Mouse (Mus musculus) megakaryocyte progenitor cell, adult 5-6 weeks (primary cell): Measurements from ENCODE around the gene Cblc. TPM values are rescaled to one million over a fixed set of nuclear protein-coding genes. Genes with fewer than 3 reads are reported as not detected.

Experiments used
- ATAC-seq: replicated peaks from 2 replicates; pipeline ENCODE4 v1.8.0; 2016; ENCODE audit warnings: mild to moderate bottlenecking, moderate TSS enrichment, inconsistent platforms; ENCODE audit not compliant: poor library complexity
- total RNA-seq, 2 experiments: library from RNA; stranded (forward) in 1 of 2; stranded (reverse) in 1 of 2; fragments of 157-497, 149-512 nt in 1 of 2; fragments of 200-1000 nt in 1 of 2; gene quantifications; 2 replicates each; pipeline versions ENCODE4 v1.2.3 to v1.2.4; 2015 to 2017

Cblc gene
- not detected in 2 replicates for total RNA-seq (2015)
- total RNA-seq (2017): not detected in 2 replicates

DNA sequence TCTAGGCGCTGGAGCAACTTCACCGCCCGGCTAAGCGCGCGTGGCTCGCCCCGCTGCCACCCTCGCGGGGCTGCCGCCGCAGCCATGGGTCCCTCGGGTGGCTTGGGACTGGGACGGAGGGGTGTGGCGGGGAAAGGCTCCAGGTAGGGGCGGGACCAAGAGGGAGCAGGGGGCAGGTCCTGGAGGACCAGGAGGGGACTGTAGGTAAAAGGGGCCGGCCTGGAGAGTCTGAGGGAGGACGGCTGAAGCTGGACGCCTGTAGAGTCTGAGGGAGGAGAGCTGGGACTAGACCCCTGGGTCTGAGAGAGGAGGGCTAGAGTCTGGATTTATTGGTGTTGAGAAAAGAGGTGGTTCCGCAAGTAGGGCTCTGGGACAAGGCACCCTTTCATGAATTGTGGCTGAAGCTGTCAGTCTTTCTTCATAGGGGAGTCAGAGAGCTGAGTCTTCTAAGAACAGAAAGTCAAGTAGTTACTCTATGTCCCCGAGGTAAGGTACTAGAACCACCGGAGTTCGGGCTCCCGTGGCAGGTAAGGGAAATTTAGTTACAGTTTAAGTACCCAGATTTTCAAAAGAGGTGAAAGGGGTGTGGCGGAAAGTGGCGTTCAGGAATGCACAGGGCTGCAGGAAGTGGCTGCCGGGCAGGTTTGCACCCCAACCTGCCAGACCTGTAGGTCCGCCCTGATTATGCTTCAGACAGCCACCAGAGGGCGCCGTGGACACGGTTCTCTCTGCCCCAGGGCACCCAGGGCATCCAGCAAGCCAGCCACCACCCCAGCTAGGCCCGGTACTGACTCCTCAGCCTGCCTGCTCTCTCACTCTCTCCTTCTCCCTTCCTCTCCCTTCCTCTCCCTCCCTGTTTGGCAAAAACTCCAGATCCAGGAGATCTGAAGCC lies at the start of gene Cblc:
TSS of gene Cblc (minus strand) at position 113 of the 892 bp plus-strand sequence.
- ATAC-seq: peak; percentile 96

DNA sequence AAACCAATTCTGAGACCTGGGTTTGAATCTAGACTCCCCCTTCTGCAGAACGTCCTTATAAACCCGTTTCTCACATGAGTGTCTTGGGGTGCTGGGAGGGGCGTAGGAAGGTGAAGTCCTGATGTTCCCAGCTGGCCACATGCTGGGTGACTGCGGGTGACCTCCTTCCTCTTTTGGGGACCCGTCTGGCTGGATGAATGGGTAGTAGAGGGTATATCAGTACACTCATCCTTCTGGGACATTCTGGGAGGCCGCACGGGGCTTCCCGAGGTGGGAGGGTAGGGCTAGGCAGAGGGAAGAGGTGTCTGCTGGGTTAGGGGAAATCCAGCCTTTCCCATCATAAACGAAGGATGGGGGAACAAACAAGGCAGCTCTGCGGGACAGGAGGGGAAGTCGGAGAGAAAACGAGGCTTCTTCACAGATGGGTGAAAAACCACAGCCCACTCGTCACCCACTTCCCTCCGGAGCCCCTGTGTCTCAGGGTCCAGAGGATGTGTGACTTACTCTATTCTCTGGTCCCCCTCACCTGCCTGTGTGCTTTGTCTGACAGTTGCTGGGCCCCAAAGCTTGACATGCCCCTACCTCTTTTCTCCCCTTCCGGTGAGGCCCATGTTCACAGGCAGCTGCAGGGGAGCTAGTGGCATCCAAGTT lies 48.0 kb upstream of the Cblc start:
- ATAC-seq: peak; percentile 65

- peak; percentile 66 for ATAC-seq
Measured at GRCm38 (mm10) chr7:19843561-19843960, 47.0 kb upstream of the Cblc start.

DNA sequence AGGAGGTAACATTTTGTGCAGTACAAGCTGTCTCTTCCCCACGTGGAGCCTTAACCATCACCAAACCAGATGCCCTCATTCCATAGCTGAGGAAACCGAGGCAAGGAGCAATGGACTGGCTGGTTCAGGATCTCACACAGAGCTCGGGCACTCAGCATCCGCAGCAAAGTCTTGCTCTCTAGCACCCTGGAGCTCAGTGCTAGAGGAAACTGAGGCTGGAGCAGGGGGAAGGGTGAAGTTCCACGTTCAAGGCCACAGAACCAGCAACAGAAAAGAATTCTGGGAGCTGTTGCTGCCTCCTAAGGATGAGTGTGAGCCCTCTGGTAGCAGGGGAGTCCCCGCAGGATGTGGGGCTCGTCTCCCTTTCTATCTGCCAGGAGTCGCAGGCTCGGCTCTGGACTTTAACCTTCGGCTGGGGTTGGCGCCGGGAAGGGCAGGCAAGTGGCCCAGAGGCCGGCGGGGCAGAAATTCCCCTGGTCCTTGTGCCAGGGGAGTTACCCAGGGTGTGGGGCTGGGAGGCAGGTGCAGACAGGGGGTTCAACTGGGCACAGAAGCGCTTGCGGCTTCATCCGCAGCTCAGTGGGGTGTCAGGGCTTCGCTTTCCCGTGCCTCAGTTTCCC lies 46.4 kb upstream of the Cblc start:
- ATAC-seq: no peak

- ATAC-seq: no peak
Measured at GRCm38 (mm10) chr7:19841686-19842413, 45.2 kb upstream of the Cblc start.

GRCm38 (mm10) chr7:19840936-19841335 lies 44.3 kb upstream of the Cblc start:
- ATAC-seq: no peak

- ATAC-seq: no peak
Measured at GRCm38 (mm10) chr7:19840371-19840770, 43.8 kb upstream of the Cblc start.

GRCm38 (mm10) chr7:19836843-19837242 lies 40.2 kb upstream of the Cblc start:
- no peak for ATAC-seq

DNA sequence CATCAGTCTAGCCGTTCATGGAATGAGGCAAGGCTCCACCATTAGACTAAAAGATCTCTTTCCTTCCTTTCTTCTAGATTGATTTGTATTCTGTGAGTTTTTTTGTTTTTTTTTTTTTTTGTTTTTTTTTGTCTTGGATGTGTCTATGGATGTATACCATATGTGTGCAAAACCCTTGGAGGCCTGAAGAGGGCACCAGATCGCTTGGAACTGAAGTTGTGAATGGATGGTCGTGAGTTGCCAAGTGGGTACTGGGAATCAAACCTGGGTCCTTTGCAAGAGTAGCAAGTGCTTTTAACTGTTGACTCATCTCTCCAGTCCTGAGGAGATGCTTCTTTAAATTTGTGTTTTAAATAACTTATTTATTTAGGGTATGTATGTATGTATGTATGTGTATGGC lies 37.4 kb upstream of the Cblc start:
- no peak for ATAC-seq

GRCm38 (mm10) chr7:19831837-19832236 lies 35.2 kb upstream of the Cblc start:
- ATAC-seq: peak; percentile 38

- ATAC-seq: peak; percentile 94
Measured at GRCm38 (mm10) chr7:19830682-19831156, 34.1 kb upstream of the Cblc start.

- ATAC-seq: no peak
Measured at GRCm38 (mm10) chr7:19829694-19830093, 33.1 kb upstream of the Cblc start.

GRCm38 (mm10) chr7:19826756-19827155 lies 30.1 kb upstream of the Cblc start:
- no peak for ATAC-seq

DNA sequence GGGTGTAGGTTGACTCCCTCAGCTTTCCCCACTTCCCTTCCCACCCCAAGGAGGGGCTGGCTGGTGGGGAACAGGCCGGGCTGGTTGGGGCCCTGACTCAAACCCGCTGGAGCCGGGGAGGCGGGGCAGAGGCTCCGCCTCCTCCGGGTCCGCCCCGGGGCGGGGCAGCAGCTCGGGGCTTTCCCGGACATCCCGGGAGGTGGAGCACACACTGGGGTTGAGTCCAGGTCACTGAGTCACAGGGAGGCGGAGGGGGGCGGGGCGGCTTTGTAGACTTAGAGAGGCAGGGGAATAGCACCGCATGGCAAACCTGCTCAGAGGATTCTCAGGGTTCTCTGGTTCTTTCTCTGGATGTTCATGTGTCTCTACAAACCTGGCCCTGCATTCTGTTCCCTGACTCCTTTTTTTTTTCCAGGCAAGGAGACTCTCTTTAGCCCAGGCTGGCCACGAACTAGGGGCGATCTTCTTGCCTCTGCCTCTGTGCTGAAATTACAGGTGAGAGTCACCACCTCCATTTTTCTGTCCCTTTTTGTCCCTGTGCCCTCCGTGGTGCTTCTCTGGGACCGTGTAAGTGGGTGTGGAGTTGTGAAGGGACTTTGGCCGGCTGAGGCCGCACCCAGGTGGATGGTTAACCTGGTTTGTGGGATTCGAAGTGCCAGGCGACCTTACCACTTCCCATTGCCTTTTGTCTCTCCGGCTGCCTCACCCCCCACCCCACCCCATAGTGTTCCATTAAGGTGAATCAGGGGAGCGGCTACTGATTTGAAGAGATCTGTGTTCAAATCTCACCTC lies 27.8 kb upstream of the Cblc start:
- peak; percentile 77 for ATAC-seq

DNA sequence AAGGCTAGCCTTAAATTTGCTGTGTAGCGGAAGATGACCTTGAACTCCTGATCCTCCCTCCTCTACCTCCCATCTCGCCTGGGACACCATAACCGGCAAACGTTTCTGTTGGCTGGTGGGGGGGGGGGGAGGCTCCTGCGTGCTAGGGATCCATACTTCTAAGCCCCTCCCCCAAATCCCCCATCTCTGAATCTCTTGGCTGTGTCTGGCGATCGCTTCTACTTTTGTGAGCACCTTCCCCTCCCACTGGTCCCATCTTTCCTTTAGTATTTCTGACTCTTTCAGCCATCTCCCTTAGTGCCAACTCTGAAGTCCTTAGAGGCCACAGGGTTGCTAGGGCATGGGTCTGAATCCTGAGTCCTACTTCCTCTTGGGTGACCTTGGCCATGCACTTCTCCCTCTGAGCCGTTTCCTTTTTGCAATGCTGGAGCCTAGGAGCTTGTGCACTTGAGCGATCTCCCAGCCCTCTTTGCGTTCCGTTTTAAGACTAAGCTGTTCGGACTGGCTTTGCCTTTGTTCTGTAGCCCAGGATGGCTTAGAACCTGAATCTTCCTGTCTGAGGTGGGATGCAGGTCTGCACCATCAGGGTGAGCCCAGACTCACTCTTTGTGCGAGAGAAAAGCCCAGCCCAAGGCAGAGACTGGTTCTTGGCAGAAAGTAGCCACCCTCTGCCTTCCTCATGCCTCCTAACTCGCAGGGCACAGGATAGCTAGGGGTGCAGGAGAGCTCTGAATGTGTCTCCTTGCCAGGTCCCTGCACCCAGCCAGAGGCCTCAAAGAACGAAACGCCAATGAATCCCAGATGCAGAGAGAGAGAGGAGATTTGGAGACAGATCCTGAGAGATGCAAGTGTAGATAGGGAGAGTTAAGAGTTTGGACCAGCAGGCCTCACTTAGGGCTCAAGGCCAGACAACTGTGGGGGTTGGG lies 26.9 kb upstream of the Cblc start:
- ATAC-seq: peak; percentile 62

GRCm38 (mm10) chr7:19822604-19823058 lies 26.0 kb upstream of the Cblc start, which contains the start of gene Bcl3:
Gene Bcl3 (minus strand): TSS chr7:19822770.
- 0 out of 2 replicates have a peak, but pooled peaks have one; percentile 4 for ATAC-seq

DNA sequence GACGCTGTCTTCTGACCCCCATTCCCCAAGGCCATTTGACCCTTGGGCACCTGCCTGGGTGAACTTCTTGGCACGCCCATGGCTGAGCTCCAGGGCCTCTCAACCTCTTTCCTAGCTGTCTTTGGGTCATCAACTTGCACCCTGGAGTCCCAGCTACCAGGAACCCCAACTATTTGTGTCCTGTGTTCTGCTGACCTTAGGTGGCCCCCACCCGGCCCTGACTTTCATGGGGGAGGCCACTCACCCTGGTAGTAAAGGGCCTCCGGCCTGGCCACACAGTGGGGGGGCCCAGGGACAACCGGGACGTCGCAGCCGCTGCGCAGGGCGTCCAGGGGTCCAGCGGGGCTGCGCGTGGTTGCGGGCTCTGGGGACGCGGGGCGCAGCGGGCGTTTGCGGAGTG lies 25.6 kb upstream of the Cblc start:
- ATAC-seq: no peak

GRCm38 (mm10) chr7:19821633-19822032 lies 25.0 kb upstream of the Cblc start:
- no peak for ATAC-seq
